Mouse (Mus musculus) c-Kit-positive CD71-negative TER-119-negative erythroid progenitor cells, embryonic 14.5 days (primary cell): Measurements from ENCODE around the gene Tomm34.

Experiments used
- DNase-seq: peaks from one replicate; pipeline ENCODE4 v3.0.0-alpha.2; 2013; ENCODE audit warnings: low read depth

The Tomm34 gene

GRCm38 (mm10) chr2:164010944-164011343, 60.0 kb downstream of the Tomm34 start:
- DNase-seq, result no peak

- DNase-seq, result no peak
These were observed 60.5 kb downstream of the Tomm34 start for GRCm38 (mm10) chr2:164010496-164010895.

- no peak for DNase-seq
These were observed 61.7 kb downstream of the Tomm34 start for GRCm38 (mm10) chr2:164009227-164009626.

- DNase-seq, result no peak
These were observed 62.9 kb downstream of the Tomm34 start for GRCm38 (mm10) chr2:164007987-164008545.

GRCm38 (mm10) chr2:164007547-164007946, 63.4 kb downstream of the Tomm34 start:
- DNase-seq, result no peak

GRCm38 (mm10) chr2:164006932-164007331, 64.0 kb downstream of the Tomm34 start:
- DNase-seq, result no peak

- DNase-seq, result no peak
These were observed 66.5 kb downstream of the Tomm34 start for GRCm38 (mm10) chr2:164004503-164004902.
